Mouse (Mus musculus) testis, adult 2 months (tissue): Measurements from ENCODE around the gene Dixdc1. TPM values are rescaled to one million over a fixed set of nuclear protein-coding genes. Genes with fewer than 3 reads are reported as not detected.

Source experiments
- H3K27ac ChIP-seq: fragments of 200-500 bp; 2 replicates; pipeline ENCODE4 v1.5.1; 2012; ENCODE audit warnings: low read depth, low read length; ENCODE audit not compliant: control insufficient read depth, insufficient read depth
- H3K27me3 ChIP-seq: fragments of 200-500 bp; 2 replicates; pipeline ENCODE4 v1.6.1; 2012; ENCODE audit warnings: mild to moderate bottlenecking, low read length, moderate library complexity; ENCODE audit not compliant: control insufficient read depth, insufficient read depth
- H3K36me3 ChIP-seq: fragments of 200-500 bp; 2 replicates; pipeline ENCODE4 v1.6.1; 2012; ENCODE audit warnings: mild to moderate bottlenecking, low read length; ENCODE audit not compliant: control insufficient read depth, insufficient read depth
- H3K4me1 ChIP-seq: fragments of 200-500 bp; 2 replicates; pipeline ENCODE4 v1.6.1; 2012; ENCODE audit warnings: low read length; ENCODE audit not compliant: control insufficient read depth, insufficient read depth
- H3K4me3 ChIP-seq: fragments of 200-500 bp; 2 replicates; pipeline ENCODE4 v1.5.1; 2012; ENCODE audit warnings: low read depth, mild to moderate bottlenecking, low read length, moderate library complexity, mixed read lengths; ENCODE audit not compliant: control insufficient read depth
- CTCF ChIP-seq: fragments of 200-500 bp; IDR thresholded peaks from 2 replicates; pipeline ENCODE4 v1.5.1; 2012; ENCODE audit warnings: low read depth, mild to moderate bottlenecking, inconsistent platforms, low read length, moderate library complexity; ENCODE audit not compliant: control insufficient read depth, insufficient read depth, insufficient replicate concordance
- POLR2A ChIP-seq: fragments of 200-500 bp; IDR thresholded peaks from 2 replicates; pipeline ENCODE4 v1.6.1; 2012; ENCODE audit warnings: low read depth, mild to moderate bottlenecking, inconsistent platforms, low read length, moderate library complexity; ENCODE audit not compliant: control insufficient read depth
- polyA plus RNA-seq: library from polyadenylated mRNA; depleted of rRNA; stranded (reverse); fragments of >200 nt; gene quantifications from 2 replicates; pipeline ENCODE4 v1.2.3, GENCODE M21; 2012

The Dixdc1 gene
- polyA plus RNA-seq, 1 experiment: 14.1 TPM

GRCm38 (mm10) chr9:50727171-50727924 is 12.0 kb downstream of the Dixdc1 start:
- H3K27ac ChIP-seq: peak overlapping the region; percentile 14
- no peak for TF ChIP-seq CTCF
- no peak for TF ChIP-seq POLR2A
- H3K36me3 ChIP-seq: no peaks in the 10 kb centered on the region
- H3K4me3 ChIP-seq: peak overlapping the region; percentile 77
- H3K27me3 ChIP-seq: no peaks in the 10 kb centered on the region
- H3K4me1 ChIP-seq: peaks cover 14% of the 10 kb centered on the region

- H3K27me3 ChIP-seq: no peaks in the 10 kb centered on the region
- H3K4me1 ChIP-seq: peaks cover 14% of the 10 kb centered on the region
- H3K36me3 ChIP-seq: no peaks in the 10 kb centered on the region
- TF ChIP-seq CTCF (no peak), POLR2A (no peak)
- no peak overlapping the region for H3K4me3 ChIP-seq
- no peak overlapping the region for H3K27ac ChIP-seq
These were observed 13.3 kb downstream of the Dixdc1 start for GRCm38 (mm10) chr9:50725921-50726590.

- no peak for TF ChIP-seq CTCF
- TF ChIP-seq POLR2A: no peak
- no peaks in the 10 kb centered on the region for H3K27me3 ChIP-seq
These were observed 14.5 kb downstream of the Dixdc1 start for GRCm38 (mm10) chr9:50724661-50725330.

GRCm38 (mm10) chr9:50724147-50724546 is 15.2 kb downstream of the Dixdc1 start:
- Histone ChIP-seq H3K27me3 (no peaks in the 10 kb centered on the region), H3K27ac (peak overlapping the region; percentile 40; the same call in 1 of the 2 replicates), H3K4me3 (no peak overlapping the region), H3K4me1 (peaks cover 14% of the 10 kb centered on the region), H3K36me3 (no peaks in the 10 kb centered on the region)
- no peak for TF ChIP-seq POLR2A
- no peak for TF ChIP-seq CTCF

More at GRCm38 (mm10) chr9:50724661-50725330, 14.5 kb downstream of the Dixdc1 start:
- Histone ChIP-seq H3K36me3 (no peaks in the 10 kb centered on the region), H3K27ac (no peak overlapping the region), H3K4me1 (peaks cover 14% of the 10 kb centered on the region), H3K4me3 (no peak overlapping the region)

- H3K27ac ChIP-seq: peak overlapping the region; percentile 36
- H3K4me3 ChIP-seq: no peak overlapping the region
- H3K36me3 ChIP-seq: no peaks in the 10 kb centered on the region
- H3K4me1 ChIP-seq: peaks cover 14% of the 10 kb centered on the region
- H3K27me3 ChIP-seq: no peaks in the 10 kb centered on the region
- TF ChIP-seq POLR2A (no peak), CTCF (no peak)
These were observed 15.9 kb downstream of the Dixdc1 start for GRCm38 (mm10) chr9:50723406-50723805.

- no peaks in the 10 kb centered on the region for H3K36me3 ChIP-seq
- TF ChIP-seq POLR2A: no peak
- TF ChIP-seq CTCF: no peak
These were observed 16.8 kb downstream of the Dixdc1 start for GRCm38 (mm10) chr9:50722451-50722911.

GRCm38 (mm10) chr9:50721061-50721460 is 18.3 kb downstream of the Dixdc1 start:
- H3K4me3 ChIP-seq: no peak overlapping the region
- no peaks in the 10 kb centered on the region for H3K36me3 ChIP-seq
- peak overlapping the region; percentile 60; the same call in 1 of the 2 replicates for H3K27ac ChIP-seq

More at GRCm38 (mm10) chr9:50722451-50722911, 16.8 kb downstream of the Dixdc1 start:
- Histone ChIP-seq H3K4me3 (no peak overlapping the region), H3K4me1 (peaks cover 7% of the 10 kb centered on the region), H3K27me3 (no peaks in the 10 kb centered on the region), H3K27ac (peak overlapping the region; percentile 27)

More at GRCm38 (mm10) chr9:50721061-50721460, 18.3 kb downstream of the Dixdc1 start:
- H3K27me3 ChIP-seq: no peaks in the 10 kb centered on the region
- TF ChIP-seq POLR2A: no peak
- TF ChIP-seq CTCF: no peak
- H3K4me1 ChIP-seq: peaks cover 2% of the 10 kb centered on the region
